Comparison of ENCODE assay signal across 7 mouse cellular contexts in genomic region chr11:75513336-75513735, GRCm38 (mm10). TPM values are rescaled to one million over a fixed set of nuclear protein-coding genes. Genes with fewer than 3 reads are reported as not detected.
DNase-seq lines count a peak whose midpoint lies in the region; ATAC-seq and TF ChIP-seq lines count a peak whose summit lies in the region.

Gene Scarf1, plus strand, starts transcription at chr11:75513540.

- DNase-seq in heart, adult 11 months, result peak; percentile 99
- DNase-seq in lung, adult 18-20 months, result peak; percentile 75 to 80
- DNase-seq in left cerebral cortex, adult 11 months (ENCODE audit: low spot score), result no peak
- DNase-seq in retina, embryonic 14.5 days (ENCODE audit: low spot score), result no peak

- no peak within 1 kb of the TSS for H3K4me3 ChIP-seq in bone marrow macrophage, adult 2 months (ENCODE audit: insufficient read depth, low read length)
- H3K4me3 ChIP-seq in intestine, postnatal 0 days (ENCODE audit: low read depth, low read length), result 0 out of 2 replicates have a peak within 1 kb of the TSS, but pooled peaks have one; percentile 3

- peaks cover 13% of the 10 kb centered on the region for H3K4me1 ChIP-seq in bone marrow macrophage, adult 2 months (ENCODE audit: control insufficient read depth, insufficient read depth, low read length)
- no peaks in the 10 kb centered on the region; the same call in 1 of the 2 replicates for H3K4me1 ChIP-seq in intestine, postnatal 0 days (replicated peaks; ENCODE audit: control insufficient read depth, insufficient read depth, low read length)

- H3K27ac ChIP-seq in bone marrow macrophage, adult 2 months (ENCODE audit: insufficient read depth, low read depth, low read length), result no peak within 1 kb of the TSS
- H3K27ac ChIP-seq in intestine, postnatal 0 days (ENCODE audit: low read depth, low read length), result no peak within 1 kb of the TSS

- peak within 1 kb of the TSS; percentile 7; the same call in 1 of the 2 replicates for H3K9ac ChIP-seq in intestine, postnatal 0 days (ENCODE audit: low read depth, low read length)

- no peaks in the 10 kb centered on the region for H3K27me3 ChIP-seq in intestine, postnatal 0 days (replicated peaks; ENCODE audit: control insufficient read depth, insufficient read depth, low read length)

- H3K36me3 ChIP-seq in intestine, postnatal 0 days (ENCODE audit: control insufficient read depth, insufficient read depth), result peaks cover 10% of the 10 kb centered on the region

- ATAC-seq in intestine, postnatal 0 days, result no peak
- no peak for ATAC-seq in CD4-positive, CD25-positive, alpha-beta regulatory T cell, adult 4 months

- H3K9me3 ChIP-seq in intestine, postnatal 0 days (ENCODE audit: control insufficient read depth), result no peaks in the 10 kb centered on the region

- peak within 1 kb of the TSS; percentile 27 for H3K4me2 ChIP-seq in intestine, postnatal 0 days (replicated peaks; ENCODE audit: low read depth)

- 68% methylated on average over 8 of the region's 8 CpGs for WGBS in intestine, postnatal 0 days

- no peak for TF ChIP-seq CTCF in bone marrow macrophage, adult 2 months (IDR thresholded peaks at IDR 0.05; ENCODE audit: low read depth, low read length)
- no peak for TF ChIP-seq CTCF in intestine, postnatal 0 days (IDR thresholded peaks at IDR 0.05; ENCODE audit: low read depth)

- no peak for TF ChIP-seq POLR2A in bone marrow macrophage, adult 2 months (IDR thresholded peaks at IDR 0.05; ENCODE audit: borderline replicate concordance, low read depth, low read length)

RNA-seq across cellular contexts. Expression of gene Scarf1, which starts in this region (rescaled TPM):
- polyA plus RNA-seq in bone marrow macrophage, adult 2 months (2012; ENCODE audit: insufficient read depth, insufficient read length, missing spikeins), result 32.8 and 33.5 TPM in 2 replicates
- polyA plus RNA-seq in intestine, postnatal 0 days (2015; fragmentation: Nextera tagmentation; extraction: Ambion mirVana), result 2.8 and 3.2 TPM in 2 replicates
- polyA plus RNA-seq in CD4-positive, CD25-positive, alpha-beta regulatory T cell, adult 4 months (2017; shearing (Covaris generic)), result under 1 TPM; 0.85 to 0.91 TPM

Comparison
In these comparisons a context has a peak if more than half of its experiments do, and no peak if none do; other contexts are left out.
1. DNase-seq: peak in heart, adult 11 months (single experiment) and lung, adult 18-20 months (2 of 2); none in left cerebral cortex, adult 11 months (single experiment) and retina, embryonic 14.5 days (single experiment).